Mouse (Mus musculus): ENCODE measurements around the gene Ccdc70.

- TF ChIP-seq MAFK (IDR thresholded peaks at IDR 0.05; ENCODE audit: insufficient read depth, low read depth, low read length), result no peak
- no peak for TF ChIP-seq CHD2 (IDR thresholded peaks at IDR 0.05; ENCODE audit: low read depth, low read length)
- TF ChIP-seq HCFC1 (IDR thresholded peaks at IDR 0.05; ENCODE audit: borderline replicate concordance, insufficient read depth, low read length), result no peak
- TF ChIP-seq ZNF384 (IDR thresholded peaks at IDR 0.05; ENCODE audit: low read depth, low read length), result no peak
- no peak for TF ChIP-seq ZC3H11A (IDR thresholded peaks at IDR 0.05; ENCODE audit: borderline replicate concordance, low read depth, low read length)
Observed at GRCm38 (mm10) chr8:21946462-21946861, 23.1 kb upstream of the Ccdc70 start, which contains the start of gene Defb13.
